Mouse (Mus musculus) adrenal gland, postnatal 4 days (tissue): ENCODE measurements around the gene Bpifa5. TPM values are rescaled to one million over a fixed set of nuclear protein-coding genes. Genes with fewer than 3 reads are reported as not detected.
"Not testable (repeated sequence)": the region's sequence is repeated elsewhere in the genome, so short reads cannot be mapped to it uniquely, and the experiment has no call there.

Source experiments
- DNase-seq, 2 experiments: peaks; one replicate each; pipeline ENCODE4 v3.0.0; 2021 to 2022; ENCODE audit warnings: low spot score in 2 of 2, mixed read lengths in 2 of 2
- long read RNA-seq, 2 experiments: library from polyadenylated mRNA; stranded (forward); transcript quantifications; one replicate each; pipeline ENCODE4 v2.0.0; 2021
- total RNA-seq, 2 experiments: library from RNA; stranded (reverse); gene quantifications; 2 replicates each; pipeline ENCODE4 v1.2.3; 2021

Bpifa5 gene
- not detected for total RNA-seq
- long read RNA-seq, experiment 1: 0 reads
- long read RNA-seq, experiment 2: 0 reads

DNA sequence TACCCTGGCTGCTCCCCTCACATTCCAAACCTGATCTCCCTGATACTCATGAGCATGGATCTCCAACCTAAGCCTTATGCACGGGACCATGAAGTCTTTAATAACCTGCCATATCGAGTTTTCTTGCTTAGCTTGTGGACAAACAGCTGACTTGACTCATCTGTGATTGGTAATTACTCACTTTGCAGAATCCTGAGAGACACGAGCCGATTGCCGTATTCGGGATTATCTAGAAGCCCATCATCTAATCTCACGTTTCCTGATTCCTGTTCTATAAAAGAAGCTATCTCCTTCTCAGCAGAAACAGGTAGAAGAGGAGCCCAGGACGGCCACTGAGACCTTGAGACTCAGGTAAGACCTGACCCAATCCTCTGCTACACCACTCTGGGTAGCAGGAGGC, at the start of gene Bpifa5:
TSS of gene Bpifa5 (plus strand) at position 301 of the 400 bp plus-strand sequence.
- DNase-seq: no peak

DNA sequence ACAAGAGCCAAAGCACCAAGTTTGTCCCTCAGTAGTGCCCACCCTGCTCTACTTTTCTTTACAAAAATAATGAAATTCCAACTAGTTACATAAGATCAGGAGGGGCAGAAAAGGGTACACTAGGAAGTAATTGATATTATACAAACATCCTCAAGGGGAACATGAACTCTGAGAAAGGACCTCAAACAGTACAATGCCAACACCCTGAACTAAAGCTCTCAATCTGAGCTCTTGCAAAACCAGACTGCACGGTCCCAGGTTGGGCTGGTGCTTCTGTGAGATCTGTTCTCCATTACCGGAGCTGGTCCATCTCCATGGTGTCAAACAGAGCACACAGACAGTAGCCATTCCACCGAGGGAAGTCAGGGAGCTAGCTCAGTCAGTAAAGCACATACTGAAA, 45.0 kb upstream of the Bpifa5 start:
- no peak for DNase-seq

DNA sequence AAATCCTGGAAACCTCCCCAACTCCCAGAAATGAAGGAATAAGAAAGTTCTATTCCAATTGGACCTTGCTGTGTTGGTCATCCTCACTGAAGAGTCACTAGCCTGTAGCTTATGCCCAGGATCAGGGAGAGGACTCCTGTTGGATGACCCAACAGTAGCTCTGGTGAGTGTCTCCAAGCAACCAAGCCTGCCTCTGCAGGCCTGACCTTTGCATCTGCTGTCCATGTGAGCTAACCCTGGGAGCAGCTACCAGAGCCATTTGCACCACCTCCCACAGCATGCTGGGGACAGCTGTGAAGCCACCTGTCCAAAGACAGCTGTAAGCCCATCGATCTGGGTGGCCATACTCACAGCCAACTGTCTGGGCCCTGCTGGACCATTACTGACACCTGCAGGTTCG, 32.3 kb upstream of the Bpifa5 start, which contains the start of gene Bpifa3:
TSS of gene Bpifa3 (plus strand) at position 217 of the 400 bp plus-strand sequence.
- DNase-seq: no peak

DNA sequence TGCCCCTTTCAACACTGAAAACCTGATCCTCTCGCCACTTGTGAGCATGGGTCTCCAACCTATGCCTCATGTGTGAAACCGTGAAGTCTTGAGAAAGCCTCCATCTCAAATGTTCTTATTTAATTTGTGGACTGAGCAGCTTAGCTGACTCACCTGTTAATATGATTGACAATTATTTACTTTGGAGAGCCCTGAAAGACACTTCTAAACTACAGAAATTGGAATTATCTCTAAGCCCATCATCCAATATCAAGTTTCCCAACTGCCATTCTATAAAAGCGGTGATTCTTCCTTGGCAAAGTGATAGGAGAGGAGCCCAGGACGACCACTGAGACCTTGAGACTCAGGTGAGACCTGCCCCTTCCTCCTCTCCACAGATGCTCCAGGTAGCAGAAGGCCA, 19.8 kb upstream of the Bpifa5 start, which contains the start of gene Bpifa1:
TSS of gene Bpifa1 (plus strand) at position 301 of the 400 bp plus-strand sequence.
- DNase-seq: no peak

DNA sequence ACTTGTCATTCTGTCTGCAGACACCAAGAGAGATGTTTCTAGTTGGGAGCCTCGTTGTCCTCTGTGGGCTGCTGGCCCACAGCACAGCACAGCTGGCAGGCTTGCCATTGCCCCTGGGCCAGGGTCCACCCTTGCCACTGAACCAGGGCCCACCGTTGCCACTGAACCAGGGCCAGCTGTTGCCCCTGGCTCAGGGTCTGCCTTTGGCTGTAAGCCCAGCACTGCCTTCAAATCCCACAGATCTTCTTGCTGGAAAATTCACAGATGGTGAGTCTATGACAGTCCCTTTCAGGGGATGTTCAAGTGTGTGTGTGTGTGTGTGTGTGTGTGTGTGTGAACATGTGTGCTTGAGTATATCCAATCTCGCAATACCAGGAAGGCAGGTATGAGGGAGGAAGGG, 18.7 kb upstream of the Bpifa5 start:
- DNase-seq: no peak

DNA sequence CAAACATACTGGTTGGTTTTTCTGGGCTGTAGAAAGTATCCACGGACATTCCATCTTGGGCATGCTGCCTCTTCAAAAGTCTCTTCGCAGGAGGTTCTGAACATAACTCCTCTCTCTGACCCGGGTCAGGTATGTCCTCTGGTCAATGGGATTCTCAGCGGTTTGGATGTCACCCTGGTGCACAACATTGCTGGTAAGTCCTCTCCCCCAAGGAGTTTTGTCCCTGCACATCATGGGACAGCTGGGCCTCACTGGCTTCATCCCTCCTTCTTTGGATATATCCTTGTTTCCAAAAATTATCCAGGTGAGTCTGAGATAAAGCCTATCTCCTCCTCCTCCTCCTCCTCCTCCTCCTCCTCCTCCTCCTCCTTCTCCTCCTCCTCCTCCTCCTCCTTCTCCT, 14.9 kb upstream of the Bpifa5 start:
- DNase-seq: no peak

DNA sequence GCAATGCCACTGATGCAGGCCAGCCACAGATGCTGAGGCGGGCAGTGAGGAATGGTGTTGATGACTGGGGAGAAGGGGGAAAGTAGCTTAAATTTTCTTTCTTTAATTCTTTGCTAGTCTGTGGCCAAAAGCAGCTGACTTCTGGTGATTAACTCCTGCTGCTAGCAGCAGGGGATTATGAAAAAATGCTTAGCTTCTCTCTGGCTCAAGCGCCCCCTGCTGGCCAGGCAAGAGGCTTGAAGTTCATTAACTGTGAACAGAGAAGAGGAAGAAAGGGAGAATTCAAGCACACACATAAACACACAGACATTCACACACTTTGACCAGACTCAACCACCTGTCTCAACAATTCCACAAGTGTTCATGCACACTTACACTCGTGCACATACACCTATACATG, 4.0 kb upstream of the Bpifa5 start:
- no peak for DNase-seq

DNA sequence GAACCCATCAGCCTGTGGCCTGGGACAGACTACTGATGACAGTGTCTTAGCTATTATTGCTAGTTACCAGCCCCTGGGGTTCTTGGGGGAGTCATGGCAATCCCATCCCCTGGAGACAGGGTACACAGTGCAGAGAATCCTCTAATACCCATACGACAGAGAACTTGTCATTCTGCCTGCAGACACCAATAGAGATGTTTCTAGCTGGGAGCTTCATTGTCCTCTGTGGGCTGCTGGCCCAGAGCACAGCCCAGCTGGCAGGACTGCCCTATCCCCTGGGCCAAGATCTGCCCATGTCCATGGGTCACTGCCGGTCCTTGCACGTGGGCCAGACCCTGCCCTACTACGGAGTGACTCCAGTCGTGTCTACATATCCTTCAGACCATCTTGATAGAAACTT, 899 bp downstream of the Bpifa5 start:
- no peak for DNase-seq

DNA sequence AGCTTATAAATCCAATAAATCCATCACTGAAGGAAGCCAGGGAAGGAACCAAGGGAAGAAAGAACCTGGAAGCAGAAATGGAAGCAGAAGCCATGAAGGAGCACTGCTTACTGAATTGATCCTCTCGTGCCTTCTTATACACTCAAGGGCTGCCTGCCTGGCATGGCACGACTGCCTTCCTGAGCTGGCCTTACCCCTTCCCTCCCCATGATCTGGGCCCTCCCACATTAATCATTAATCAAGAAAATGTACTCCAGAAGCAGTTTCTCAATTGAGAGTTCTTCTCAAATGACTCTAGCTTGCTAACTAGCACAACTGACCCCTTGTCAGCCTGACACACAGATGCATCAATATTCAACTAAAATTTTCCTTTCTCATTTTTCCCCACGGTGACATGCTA, 6.8 kb downstream of the Bpifa5 start:
- DNase-seq: no peak

DNA sequence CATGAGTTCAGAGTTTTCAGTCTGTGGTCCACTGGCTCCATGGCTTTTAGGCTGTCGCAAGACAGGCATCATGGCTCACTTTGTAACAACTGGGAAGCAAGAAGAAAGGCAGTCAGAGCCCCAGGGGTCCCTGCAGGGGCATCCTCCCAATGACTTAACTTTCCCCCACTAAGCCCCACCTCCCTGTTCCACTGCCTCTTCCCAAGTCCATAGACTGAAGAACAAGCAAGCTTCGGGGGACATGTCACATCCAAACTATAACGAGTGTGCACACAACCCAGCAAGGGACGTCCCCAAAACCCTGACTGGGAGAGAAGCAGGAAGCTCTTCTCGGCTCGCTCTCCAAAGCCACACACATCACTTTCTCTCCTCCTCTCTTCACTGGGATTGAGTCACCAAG, 9.2 kb downstream of the Bpifa5 start:
- DNase-seq: no peak

DNA sequence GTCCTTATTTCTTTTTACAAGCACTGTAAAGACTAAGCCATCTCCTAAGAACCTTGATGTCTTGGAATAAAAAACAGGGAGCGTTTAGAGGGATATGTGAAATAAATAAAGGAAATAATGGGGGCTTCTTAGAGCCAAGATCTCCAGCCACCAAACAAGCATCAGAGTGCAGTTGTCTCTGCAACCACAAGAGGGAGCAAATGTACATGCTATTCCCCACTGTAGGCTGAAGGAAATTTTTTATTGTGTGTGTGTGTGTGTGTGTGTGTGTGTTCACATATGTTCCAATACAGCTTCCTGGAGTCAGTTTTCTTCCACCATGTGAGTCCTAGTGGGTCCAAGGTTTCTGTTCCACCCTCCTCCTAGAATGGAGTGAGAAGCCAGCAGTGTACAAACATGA, 10.9 kb downstream of the Bpifa5 start:
- no peak for DNase-seq

DNA sequence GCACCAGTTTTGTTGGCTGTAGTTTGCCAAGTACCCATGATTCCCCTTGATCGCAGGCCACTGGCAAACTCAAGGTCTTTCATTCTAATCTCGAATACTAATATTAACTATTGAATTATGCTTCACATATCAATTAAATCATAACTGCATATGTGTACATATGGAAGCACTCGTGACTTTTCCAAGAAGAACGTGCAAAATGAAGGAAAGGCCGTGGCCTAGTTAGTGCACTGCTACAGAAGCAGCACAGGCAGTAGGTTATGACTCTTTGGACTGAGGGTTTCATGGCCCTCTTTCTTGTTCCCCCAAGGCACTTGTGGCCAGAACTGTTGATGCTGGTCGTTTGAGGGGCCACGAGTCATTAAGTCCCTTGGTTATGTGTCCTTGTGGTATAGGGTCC, 19.5 kb downstream of the Bpifa5 start:
- DNase-seq: not testable (repeated sequence)

DNA sequence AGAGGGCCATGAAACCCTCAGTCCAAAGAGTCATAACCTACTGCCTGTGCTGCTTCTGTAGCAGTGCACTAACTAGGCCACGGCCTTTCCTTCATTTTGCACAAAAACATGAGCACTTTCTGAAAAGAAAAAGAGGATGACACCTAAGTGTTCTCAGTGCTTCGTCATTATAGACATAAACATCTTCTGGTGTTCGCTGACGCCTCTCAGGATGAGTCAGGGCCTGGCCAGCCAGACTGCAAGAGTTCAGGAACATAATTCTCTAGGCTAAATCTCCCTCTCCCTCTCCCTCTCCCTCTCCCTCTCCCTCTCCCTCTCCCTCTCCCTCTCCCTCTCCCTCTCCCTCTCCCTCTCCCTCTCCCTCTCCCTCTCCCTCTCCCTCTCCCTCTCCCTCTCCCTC, 20.7 kb downstream of the Bpifa5 start:
- DNase-seq: not testable (repeated sequence)

DNA sequence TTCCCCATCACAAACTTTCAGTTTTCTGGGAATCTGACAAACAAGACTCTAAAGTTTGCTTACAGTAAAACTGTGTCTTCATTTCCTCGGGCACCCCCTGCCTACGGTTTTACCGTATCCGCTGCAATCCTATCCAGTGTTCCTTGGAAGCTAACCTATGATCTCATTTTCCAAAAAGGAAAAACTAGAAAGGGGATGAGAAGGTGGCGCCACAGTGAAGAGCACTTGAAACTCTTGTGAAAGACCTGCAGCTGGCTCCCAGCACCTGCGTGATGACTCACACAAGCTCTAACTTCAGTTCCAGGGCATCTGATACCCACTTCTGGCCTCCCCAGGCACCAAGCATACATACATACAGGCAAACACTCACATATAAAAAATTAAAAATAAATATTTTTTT, 22.9 kb downstream of the Bpifa5 start:
- no peak for DNase-seq

DNA sequence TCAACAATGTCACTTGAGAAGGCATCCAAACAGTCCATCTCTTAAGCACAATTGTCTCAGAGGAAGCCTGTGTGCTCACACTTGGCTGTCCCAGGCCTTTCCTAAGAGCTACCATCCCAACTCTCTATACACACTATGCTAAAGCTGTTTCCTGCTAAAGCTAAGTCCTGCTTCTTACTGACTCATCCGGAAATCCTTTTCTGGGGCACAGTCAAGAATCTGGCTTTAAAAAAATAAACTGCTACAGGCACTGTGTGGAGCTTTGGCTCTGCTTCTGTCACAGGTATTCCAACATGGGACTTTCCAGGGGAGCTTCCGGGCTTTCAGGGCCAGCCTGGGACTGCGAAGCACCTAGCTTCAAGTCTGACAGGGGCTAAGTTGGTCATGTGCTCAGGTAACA, 23.3 kb downstream of the Bpifa5 start:
- no peak for DNase-seq

DNA sequence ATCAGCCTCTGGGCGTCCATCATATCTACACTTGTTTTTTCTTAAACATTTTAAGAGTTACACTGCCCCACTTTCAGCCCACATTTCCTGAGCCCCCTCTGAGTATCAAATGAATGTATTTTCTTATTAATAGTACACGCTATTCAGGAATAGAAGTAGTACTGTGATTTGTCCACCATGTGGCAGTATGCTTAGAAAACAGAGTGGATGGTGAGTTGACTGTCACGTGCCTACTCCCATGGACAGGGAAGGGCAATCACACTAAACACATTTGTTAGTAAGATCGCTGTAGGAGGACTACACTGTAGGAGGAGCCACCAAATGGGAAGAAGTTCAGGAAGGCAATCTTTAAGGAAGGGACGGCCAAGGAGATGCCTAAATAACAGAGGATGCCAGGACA, 25.1 kb downstream of the Bpifa5 start:
- no peak for DNase-seq

DNA sequence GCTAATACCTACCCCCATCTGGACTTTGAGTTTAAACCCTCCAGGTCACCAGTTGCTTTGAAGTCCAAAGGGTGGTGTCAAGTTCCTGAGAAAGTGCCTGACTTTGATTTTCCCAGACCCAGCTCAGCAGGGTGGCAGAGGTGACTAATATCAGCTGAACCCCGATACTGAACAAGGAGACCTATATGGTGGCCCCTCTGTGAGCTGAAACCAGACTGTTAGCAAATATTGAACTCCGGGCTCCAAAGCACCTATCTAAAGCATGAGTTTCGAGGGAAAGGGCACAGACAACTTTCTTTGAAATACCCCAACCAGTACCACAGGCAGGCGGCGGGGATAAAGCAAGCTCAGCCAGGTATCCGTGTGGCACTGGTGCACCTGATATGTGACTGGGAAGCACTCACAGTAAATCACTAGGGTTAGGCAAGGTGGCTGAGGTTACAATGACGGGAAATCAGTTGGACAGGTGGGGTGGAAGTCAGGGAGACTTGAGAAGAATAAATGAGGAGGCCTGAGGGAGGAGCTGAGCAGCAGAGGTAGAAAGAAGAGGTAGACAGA, 27.5 kb downstream of the Bpifa5 start:
- no peak for DNase-seq

DNA sequence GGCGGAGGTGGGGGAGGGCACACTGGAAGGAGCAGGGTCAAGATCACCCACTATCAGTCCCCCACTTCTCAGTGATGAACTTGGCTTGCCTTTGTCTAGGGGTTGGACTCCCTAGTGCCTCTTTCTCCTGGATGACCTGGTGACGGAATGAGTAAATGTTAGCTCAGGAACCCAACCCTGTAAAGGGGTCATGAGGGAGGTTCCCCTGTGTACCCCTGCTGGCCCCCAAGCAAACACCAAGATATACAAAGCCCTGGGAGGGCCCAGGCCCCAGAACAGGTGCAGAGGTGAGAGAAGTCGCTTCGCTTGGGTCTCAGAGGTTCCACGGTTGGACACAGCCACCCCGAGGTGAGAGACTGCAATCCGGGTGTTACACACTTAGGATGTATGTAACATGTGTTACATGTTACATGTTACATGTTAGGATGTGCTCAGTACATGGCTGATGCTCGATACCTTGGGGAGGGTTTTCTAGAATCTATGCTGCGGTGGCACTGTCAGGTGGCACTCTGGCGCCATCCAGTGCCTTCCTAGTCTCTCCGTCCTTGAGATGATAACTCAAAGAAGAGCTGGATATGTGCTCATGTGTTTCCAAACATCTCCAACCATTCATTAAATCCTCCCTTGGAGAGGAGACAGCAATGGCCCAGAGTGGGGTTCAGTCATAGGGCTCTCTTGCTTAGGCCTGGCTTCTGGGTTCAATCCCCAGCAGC, 28.3 kb downstream of the Bpifa5 start, which contains the start of gene Bpifb1:
TSS of gene Bpifb1 (plus strand) at position 273 of the 713 bp plus-strand sequence.
- DNase-seq: no peak

DNA sequence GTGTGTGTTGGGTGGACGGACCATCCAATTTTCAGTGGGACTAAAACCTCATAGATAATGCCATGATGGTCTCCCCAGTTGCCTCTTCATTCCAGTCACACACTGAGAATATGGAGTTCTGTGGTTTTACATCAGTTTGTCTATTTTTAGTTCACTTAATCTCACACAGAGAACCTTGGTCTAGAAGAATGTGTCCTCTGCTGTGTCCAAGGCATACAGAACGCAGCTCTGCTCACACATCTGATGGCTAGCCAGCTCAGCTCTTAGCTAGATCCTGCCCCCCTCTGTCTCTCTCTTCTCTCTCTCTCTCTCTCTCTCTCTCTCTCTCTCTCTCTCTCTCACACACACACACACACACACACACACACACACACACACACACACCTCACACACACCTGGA, 29.7 kb downstream of the Bpifa5 start:
- no peak for DNase-seq

DNA sequence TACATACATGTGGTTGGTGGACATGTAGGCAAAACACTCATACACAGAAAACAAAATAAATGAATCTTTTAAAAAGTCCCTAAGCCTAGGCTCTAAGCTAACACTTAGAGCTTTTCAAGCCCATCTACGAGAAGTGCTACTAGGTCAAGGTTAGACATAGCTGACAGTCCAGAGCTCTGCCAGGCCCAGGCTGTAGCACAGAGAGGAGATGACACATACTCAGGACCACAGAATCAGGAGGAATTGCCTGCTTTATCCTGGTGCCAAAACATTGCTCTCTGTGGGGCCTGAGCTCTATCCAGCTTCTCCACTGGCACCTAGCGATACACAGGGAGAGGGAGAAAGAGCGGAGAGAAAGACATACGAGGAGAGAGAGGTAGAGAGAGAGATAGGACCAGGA, 30.7 kb downstream of the Bpifa5 start:
- DNase-seq: no peak

DNA sequence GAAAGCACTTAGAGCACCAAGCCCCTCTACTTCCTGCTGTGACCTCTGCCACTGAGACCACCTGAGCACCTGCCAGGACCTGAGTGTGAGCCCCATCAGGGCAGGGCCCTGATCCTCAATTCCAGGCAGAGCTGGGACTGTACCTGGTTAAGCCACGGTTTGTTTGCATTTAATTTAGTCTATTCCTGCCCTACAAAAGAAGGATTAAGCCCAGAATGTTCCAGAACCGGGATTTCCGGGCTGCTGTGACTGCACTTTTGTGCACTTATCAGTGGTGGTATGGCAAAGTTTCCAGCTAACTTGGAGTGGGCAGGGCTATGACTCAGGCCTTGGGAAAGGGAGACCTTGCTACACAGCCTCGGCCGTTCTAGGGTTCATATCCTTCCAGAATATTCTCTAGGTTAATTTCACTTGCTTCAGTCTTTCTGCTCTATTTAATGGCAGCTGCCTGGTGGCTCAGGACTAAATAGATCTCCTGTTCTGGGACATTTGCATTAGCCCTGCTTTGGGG, 31.6 kb downstream of the Bpifa5 start:
- DNase-seq: no peak

DNA sequence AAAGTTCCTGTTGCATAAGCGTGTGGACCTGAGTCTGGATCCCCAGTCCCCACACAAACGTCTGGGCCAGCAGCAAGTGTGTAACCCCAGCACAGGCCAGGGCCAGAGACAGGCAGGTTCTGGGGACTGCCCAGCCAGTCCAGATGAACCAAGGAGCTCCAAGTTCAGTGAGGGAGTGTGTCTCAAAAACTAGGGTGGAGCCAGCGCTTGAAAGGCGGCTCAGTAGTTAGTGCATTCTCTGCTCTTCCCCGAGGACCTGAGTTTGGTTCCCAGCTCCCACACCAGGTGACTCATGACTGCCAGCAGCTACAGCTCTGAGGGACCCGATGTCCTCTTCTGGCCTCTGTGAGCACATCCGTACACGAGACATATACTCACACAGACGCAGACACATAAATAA, 34.6 kb downstream of the Bpifa5 start:
- no peak for DNase-seq

DNA sequence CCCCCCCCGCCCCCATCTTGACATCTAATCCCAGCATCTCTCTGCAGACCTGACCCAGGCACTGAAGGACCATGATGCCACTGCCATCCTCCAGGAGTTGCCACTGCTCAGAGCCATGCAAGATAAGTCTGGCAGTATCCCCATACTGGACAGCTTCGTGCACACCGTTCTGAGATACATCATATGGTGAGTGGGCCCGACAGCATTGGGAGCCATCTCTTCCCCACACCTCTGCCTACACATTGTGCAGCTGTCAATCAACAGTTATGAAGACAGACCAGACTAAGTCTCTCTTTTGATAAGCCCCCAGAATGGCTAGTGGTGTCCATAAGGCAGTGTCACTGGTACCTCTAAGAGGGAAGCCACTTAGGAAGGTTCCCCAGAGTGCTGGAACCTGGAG, 42.2 kb downstream of the Bpifa5 start:
- no peak for DNase-seq
